Comparison of ENCODE assay signal across 8 mouse cellular contexts in the genomic region with DNA sequence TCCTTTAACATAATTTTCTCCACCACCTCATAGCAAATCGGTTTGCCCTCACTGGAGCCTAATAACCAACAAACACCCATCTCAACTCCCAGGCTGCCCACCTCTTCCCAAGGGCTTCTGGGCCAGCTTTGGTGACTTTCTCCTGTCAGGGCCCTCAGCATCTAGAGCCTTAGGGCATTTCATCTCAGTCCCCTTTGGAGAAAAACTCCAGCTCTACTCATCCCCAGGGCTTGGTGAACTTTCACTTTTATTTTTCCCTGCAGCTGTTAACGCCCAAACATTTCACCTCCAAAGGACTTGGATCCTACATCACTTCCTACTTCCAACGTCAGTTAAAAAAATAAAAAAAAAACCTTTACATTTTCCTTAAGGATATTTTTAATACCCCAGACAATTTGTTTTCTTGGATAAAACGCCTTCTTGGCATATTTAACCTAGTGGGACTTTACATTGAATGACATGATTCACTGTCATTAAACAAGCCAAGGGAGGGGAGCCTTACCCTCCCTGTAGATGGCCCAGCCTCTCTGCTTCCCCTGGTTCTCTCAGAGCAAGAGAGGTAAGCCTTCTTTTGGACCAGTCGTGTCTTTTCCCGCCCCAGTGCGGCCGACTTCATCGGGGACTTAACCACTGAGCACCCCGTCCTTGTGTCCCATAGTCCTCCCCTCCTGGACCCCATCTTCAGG. TPM values are rescaled to one million over a fixed set of nuclear protein-coding genes. Genes with fewer than 3 reads are reported as not detected.
DNase-seq lines count a peak whose midpoint lies in the region; ATAC-seq and TF ChIP-seq lines count a peak whose summit lies in the region.

No protein-coding gene starts in this region.

- 10% methylated on average over 10 of the region's 10 CpGs for WGBS in heart, adult 2 months
- WGBS in embryonic facial prominence, embryonic 13.5 days = 9% methylated on average over 10 of the region's 10 CpGs
- 17% methylated on average over 10 of the region's 10 CpGs for WGBS in midbrain, embryonic 13.5 days

- intact Hi-C loops in heart, adult 2 months (cut with DNase I) = loop anchor here (5.0 kb wide), 1 partner anchor 99 kb away; no protein-coding TSS in a partner anchor

- H3K36me3 ChIP-seq in heart, adult 2 months (ENCODE audit: control insufficient read depth, insufficient read depth, low read length) = no peaks in the 10 kb centered on the region
- no peaks in the 10 kb centered on the region for H3K36me3 ChIP-seq in embryonic facial prominence, embryonic 13.5 days
- H3K36me3 ChIP-seq in midbrain, embryonic 13.5 days = no peaks in the 10 kb centered on the region

- peak overlapping the region; percentile 67 for H3K4me3 ChIP-seq in heart, adult 2 months
- H3K4me3 ChIP-seq in embryonic facial prominence, embryonic 13.5 days = peak overlapping the region; percentile 86
- peak overlapping the region; percentile 75 for H3K4me3 ChIP-seq in midbrain, embryonic 13.5 days (replicated peaks)

- peak overlapping the region; percentile 98 for H3K27ac ChIP-seq in heart, adult 2 months
- H3K27ac ChIP-seq in embryonic facial prominence, embryonic 13.5 days = peak overlapping the region; percentile 100
- peak overlapping the region; percentile 98 for H3K27ac ChIP-seq in midbrain, embryonic 13.5 days

- TF ChIP-seq EP300 in heart, adult 2 months (IDR thresholded peaks at IDR 0.05; ENCODE audit: insufficient read depth, low read depth, low read length) = peak; percentile 58; the same call in 1 of the 2 replicates

- H3K9ac ChIP-seq in heart, adult 2 months (ENCODE audit: low read depth, low read length) = peak overlapping the region; percentile 53
- H3K9ac ChIP-seq in embryonic facial prominence, embryonic 13.5 days = peak overlapping the region; percentile 99
- H3K9ac ChIP-seq in midbrain, embryonic 13.5 days (replicated peaks) = peak overlapping the region; percentile 98

- H3K9me3 ChIP-seq in embryonic facial prominence, embryonic 13.5 days = no peaks in the 10 kb centered on the region
- H3K9me3 ChIP-seq in midbrain, embryonic 13.5 days = no peaks in the 10 kb centered on the region

- H3K4me1 ChIP-seq in heart, adult 2 months (ENCODE audit: control insufficient read depth, insufficient read depth, low read length) = peaks cover under 1% of the 10 kb centered on the region; the same call in 1 of the 2 replicates
- H3K4me1 ChIP-seq in embryonic facial prominence, embryonic 13.5 days = peaks cover 27% of the 10 kb centered on the region
- H3K4me1 ChIP-seq in midbrain, embryonic 13.5 days (replicated peaks) = peaks cover 44% of the 10 kb centered on the region

- no peaks in the 10 kb centered on the region for H3K27me3 ChIP-seq in heart, adult 2 months (ENCODE audit: control insufficient read depth, insufficient read depth, low read length)
- no peaks in the 10 kb centered on the region for H3K27me3 ChIP-seq in embryonic facial prominence, embryonic 13.5 days
- H3K27me3 ChIP-seq in midbrain, embryonic 13.5 days = no peaks in the 10 kb centered on the region

- DNase-seq in heart, adult 2 months = peak; percentile 26 to 41
- DNase-seq in heart, postnatal 4 days = no peak
- DNase-seq in right cerebral cortex, postnatal 36 days (ENCODE audit: low spot score in 2 of 2) = no peak
- DNase-seq in gastrocnemius, postnatal 4 days (ENCODE audit: low spot score in 2 of 2) = no peak
- DNase-seq in cerebellum, adult 8-10 months = no peak

- no peak for TF ChIP-seq CTCF in heart, adult 2 months (IDR thresholded peaks at IDR 0.05)

- 0 out of 2 replicates have a peak, but pooled peaks have one; percentile 45 for TF ChIP-seq POLR2A in heart, adult 2 months (IDR thresholded peaks at IDR 0.05; ENCODE audit: insufficient read depth, low read depth, low read length)

- H3K4me2 ChIP-seq in embryonic facial prominence, embryonic 13.5 days = peak overlapping the region; percentile 91
- H3K4me2 ChIP-seq in midbrain, embryonic 13.5 days (replicated peaks) = peak overlapping the region; percentile 82

- peak; percentile 68 for ATAC-seq in embryonic facial prominence, embryonic 13.5 days (ENCODE audit: insufficient number of reproducible peaks, insufficient read depth, low FRiP score, low TSS enrichment, low read depth)
- peak; percentile 36 for ATAC-seq in inflammation-experienced regulatory T-cells, adult 6 months
- ATAC-seq in midbrain, embryonic 13.5 days = no peak

- H3K79me2 ChIP-seq in heart, adult 2 months (replicated peaks; ENCODE audit: control insufficient read depth, insufficient read depth, low read length) = no peaks in the 10 kb centered on the region

RNA-seq across cellular contexts. Expression of a gene that starts 0.7 kb away (rescaled TPM):
- total RNA-seq in heart, adult 2 months (2021) = 10 to 100 TPM; 13.9 to 14.4 TPM
- polyA plus RNA-seq in heart, adult 2 months (2012; rRNA removed) = 11.1 TPM in 2 replicates
- 10 to 100 TPM; 24.6 to 28.6 TPM for total RNA-seq in heart, postnatal 4 days (2021)
- polyA plus RNA-seq in embryonic facial prominence, embryonic 13.5 days (2015; fragmentation: Nextera tagmentation; extraction: Ambion mirVana) = 142 and 157 TPM in 2 replicates
- polyA plus RNA-seq in inflammation-experienced regulatory T-cells, adult 6 months (2017; shearing (Covaris generic)) = 1 to 10 TPM in 1 of 3 experiments, under 1 TPM in 2; 0.75 to 1.0 (median 0.88) TPM
- polyA plus RNA-seq in midbrain, embryonic 13.5 days (2015; fragmentation: Nextera tagmentation; extraction: Ambion mirVana) = 584 and 798 TPM in 2 replicates
- 10 to 100 TPM; 51.2 to 54.9 TPM for total RNA-seq in gastrocnemius, postnatal 4 days (2021)

Comparison
In these comparisons a context has a peak if more than half of its experiments do, and no peak if none do; other contexts are left out.
1. DNase-seq: peak in heart, adult 2 months (2 of 2); none in heart, postnatal 4 days (single experiment), right cerebral cortex, postnatal 36 days (0 of 2), gastrocnemius, postnatal 4 days (0 of 2) and cerebellum, adult 8-10 months (single experiment).
2. RNA of a gene that starts 0.7 kb away (polyA plus RNA-seq): 584 to 798 TPM in midbrain, embryonic 13.5 days and 142 to 157 TPM in embryonic facial prominence, embryonic 13.5 days; 11.1 TPM in heart, adult 2 months and 0.75 to 1.0 TPM in inflammation-experienced regulatory T-cells, adult 6 months; every median in the first group is over 10 times any median in the second.
3. Peak in every context shown above with its lines, with median percentiles within 50 percentile points of each other: H3K27ac ChIP-seq, H3K4me3 ChIP-seq and H3K9ac ChIP-seq.